Mouse (Mus musculus): Measurements from ENCODE around the gene Arhgef25.

The Arhgef25 gene

DNA sequence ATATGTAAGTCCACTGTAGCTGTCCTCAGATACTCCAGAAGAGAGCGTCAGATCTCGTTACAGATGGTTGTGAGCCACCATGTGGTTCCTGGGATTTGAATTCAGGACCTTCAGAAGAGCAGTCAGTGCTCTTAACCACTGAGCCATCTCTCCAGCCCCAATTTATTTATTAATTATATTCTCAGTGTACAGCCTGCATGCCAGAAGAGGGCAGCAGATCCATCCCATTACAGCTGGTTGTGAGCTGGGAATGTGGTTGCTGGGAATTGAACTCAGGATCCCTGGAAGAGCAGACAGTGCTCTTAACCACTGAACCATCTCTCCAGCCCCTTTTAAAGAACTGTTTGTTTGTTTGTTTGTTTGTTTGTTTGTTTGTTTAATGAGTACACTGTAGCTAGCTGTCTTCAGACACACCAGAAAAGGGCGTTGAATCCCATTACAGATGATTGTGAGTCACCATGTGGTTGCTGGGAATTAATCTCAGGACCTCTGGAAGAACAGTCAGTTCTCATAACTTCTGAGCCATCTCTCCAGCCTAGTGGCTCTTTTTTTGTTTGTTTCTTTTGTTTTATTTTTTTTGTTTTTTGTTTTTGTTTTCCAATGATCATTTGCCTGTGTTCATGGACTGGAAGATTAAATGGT, 55.4 kb downstream of the Arhgef25 start:
- DNase-seq = peak; percentile 39

Data from kidney, postnatal 10 days (tissue).